ENCODE assay signal across 20 mouse cellular contexts in genomic region chr7:135942826-135943225, GRCm38 (mm10).
"Had no signal": no experiment of that assay in that cellular context is flagged by ENCODE, and none has a peak within 500 bp of the region (broad histone marks: within the 10 kb centered on the region; RNA-seq: fewer than 3 reads in every experiment).

No protein-coding gene starts in this region.

- H3K27ac ChIP-seq: kidney, embryonic 15.5 days; limb, embryonic 12.5 days; liver, embryonic 14.5 days; macrophage; midbrain, embryonic 12.5 days; midbrain, embryonic 15.5 days; neural tube, embryonic 12.5 days; neural tube, embryonic 15.5 days; stomach, postnatal 0 days had no signal

- H3K4me3 ChIP-seq: kidney, embryonic 15.5 days; limb, embryonic 12.5 days; midbrain, embryonic 12.5 days; midbrain, embryonic 15.5 days; neural tube, embryonic 12.5 days; neural tube, embryonic 15.5 days had no signal

- H3K9me3 ChIP-seq: kidney, embryonic 15.5 days; limb, embryonic 12.5 days; midbrain, embryonic 12.5 days; midbrain, embryonic 15.5 days; neural tube, embryonic 12.5 days; neural tube, embryonic 15.5 days had no signal

- H3K4me1 ChIP-seq: kidney, embryonic 15.5 days; limb, embryonic 12.5 days; midbrain, embryonic 12.5 days; midbrain, embryonic 15.5 days; neural tube, embryonic 12.5 days; neural tube, embryonic 15.5 days had no signal

- H3K9ac ChIP-seq: kidney, embryonic 15.5 days; limb, embryonic 12.5 days; liver, embryonic 14.5 days; liver, postnatal 0 days; lung, embryonic 14.5 days; midbrain, embryonic 12.5 days; midbrain, embryonic 15.5 days; neural tube, embryonic 12.5 days; neural tube, embryonic 15.5 days had no signal

- H3K27me3 ChIP-seq: kidney, embryonic 15.5 days; limb, embryonic 12.5 days; midbrain, embryonic 12.5 days; midbrain, embryonic 15.5 days; neural tube, embryonic 12.5 days; neural tube, embryonic 15.5 days had no signal

- H3K4me2 ChIP-seq: kidney, embryonic 15.5 days; limb, embryonic 12.5 days; liver, embryonic 11.5 days; lung, embryonic 14.5 days; midbrain, embryonic 12.5 days; midbrain, embryonic 15.5 days; neural tube, embryonic 12.5 days; neural tube, embryonic 15.5 days had no signal

- H3K36me3 ChIP-seq: kidney, embryonic 15.5 days; limb, embryonic 12.5 days; midbrain, embryonic 12.5 days; midbrain, embryonic 15.5 days; neural tube, embryonic 12.5 days; neural tube, embryonic 15.5 days had no signal

- ATAC-seq: liver, postnatal 0 days; lung, postnatal 0 days; midbrain, embryonic 15.5 days had no signal

- DNase-seq: kidney, adult 11 months; kidney, adult 8-10 months; kidney, postnatal 10 days; kidney, postnatal 4 days; liver, postnatal 0 days; lung, embryonic 14.5 days; thymus, adult 2 months; thymus, postnatal 14 days; thymus, postnatal 4 days had no signal
